Mouse (Mus musculus) embryo, embryonic 11 days (tissue): ENCODE data around the gene Reg4.

Experiments used
- DNase-seq: peaks from one replicate; pipeline ENCODE4 v3.0.0-alpha.2; 2015

Gene Reg4

DNA sequence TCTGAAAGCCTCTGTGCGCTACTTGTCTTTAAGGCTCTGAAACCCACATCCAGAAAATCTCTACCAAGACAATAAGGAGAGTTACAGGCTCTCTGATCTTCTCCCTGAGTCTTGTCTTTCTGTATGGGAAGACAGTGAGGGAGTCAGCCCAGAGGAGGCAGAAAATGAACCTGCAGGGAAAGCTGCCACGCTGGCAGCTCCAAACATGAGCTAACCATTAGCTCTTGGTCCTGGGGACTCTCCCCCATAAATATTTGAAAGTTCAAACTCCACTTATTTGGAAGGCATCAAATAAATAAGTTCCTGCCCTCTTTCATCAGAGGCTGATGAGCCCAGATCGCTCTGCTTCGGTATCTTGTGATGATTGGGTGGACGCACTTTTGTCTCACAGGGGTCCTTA lies 61.2 kb downstream of the Reg4 start:
- no peak for DNase-seq
